Mouse (Mus musculus): Measurements from ENCODE around the gene Zbtb25. TPM values are rescaled to one million over a fixed set of nuclear protein-coding genes. Genes with fewer than 3 reads are reported as not detected.

The Zbtb25 gene
- 10 to 100 TPM; 17.6 to 23.6 TPM for total RNA-seq (2021)
- long read RNA-seq, experiment 1, partial matches to known transcripts, result 0 of 13 reads
- long read RNA-seq, experiment 1, other reads (novel, unspliced or antisense), result 6 of 13 reads
- long read RNA-seq, experiment 2, partial matches to known transcripts, result 0 of 11 reads
- long read RNA-seq, experiment 2, other reads (novel, unspliced or antisense), result 4 of 11 reads

DNA sequence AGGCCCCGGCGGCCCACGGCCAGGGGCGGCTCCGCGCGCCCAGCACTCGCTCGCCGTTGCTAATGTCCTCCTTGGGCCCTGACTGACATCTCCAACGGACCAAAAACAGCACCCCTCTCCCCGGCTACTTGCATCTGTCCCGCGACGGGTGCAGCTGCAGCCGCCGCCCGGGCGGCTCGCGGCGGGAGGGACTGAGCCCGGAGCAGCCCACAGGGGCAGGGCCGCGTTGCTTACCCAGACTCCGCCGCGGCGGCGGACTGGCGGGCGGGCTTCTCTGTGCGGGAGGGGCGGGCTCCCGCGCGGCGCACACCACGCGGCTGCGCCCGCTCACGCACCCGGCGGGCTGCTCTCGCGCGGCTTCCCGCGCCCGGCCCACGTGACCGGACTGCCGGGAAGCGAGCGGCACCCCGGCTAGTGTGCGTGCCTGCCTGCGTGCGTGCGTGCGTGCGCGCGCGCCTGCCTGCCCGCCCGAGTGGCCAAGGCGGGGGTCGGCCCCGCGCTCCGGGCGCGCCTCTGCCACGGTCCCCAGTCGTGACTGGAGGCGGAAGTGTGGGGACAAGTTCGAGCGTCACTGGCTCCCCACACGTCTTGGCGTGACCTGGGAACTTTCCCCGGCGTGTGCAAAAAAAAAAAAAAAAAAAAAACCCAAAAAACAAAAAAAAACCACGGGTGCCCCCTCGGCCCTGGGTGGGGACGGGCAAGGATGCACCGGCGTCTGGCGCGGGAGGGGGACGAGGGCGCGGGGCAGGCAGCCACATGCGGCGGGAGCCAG is at the start of gene Zbtb25:
Gene Zbtb25 (minus strand): TSS at position 397 of the 772 bp plus-strand sequence.
- peak; percentile 89 to 90 for DNase-seq (ENCODE audit: low spot score in 2 of 2)
- peak within 1 kb of the TSS; percentile 90 for H3K4me3 ChIP-seq
- no peak for TF ChIP-seq CTCF (conservative IDR thresholded peaks at IDR 0.05)
- peak within 1 kb of the TSS; percentile 99 for H3K27ac ChIP-seq

DNA sequence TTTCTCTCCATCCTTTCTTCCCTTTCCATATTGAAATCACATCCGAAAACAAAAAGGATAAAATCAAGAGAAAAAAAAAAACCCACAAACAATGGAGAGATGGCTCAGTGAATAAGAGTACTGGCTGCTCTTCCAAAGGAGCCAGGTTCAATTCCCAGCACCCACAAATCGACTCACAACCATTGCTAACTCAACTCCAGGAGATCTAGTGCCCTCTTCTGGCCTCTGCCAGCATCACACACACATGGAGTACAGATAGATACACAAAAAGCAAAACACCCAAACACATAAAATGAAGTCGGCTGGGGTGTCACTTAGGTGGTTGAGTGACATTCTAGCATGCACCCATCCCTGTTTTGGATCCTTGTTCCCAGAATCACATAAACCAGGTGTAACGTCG is 48.9 kb upstream of the Zbtb25 start:
- TF ChIP-seq CTCF (conservative IDR thresholded peaks at IDR 0.05), result peak; percentile 44
- Histone ChIP-seq H3K27ac (no peak overlapping the region), H3K4me3 (no peak overlapping the region)

GRCm38 (mm10) chr12:76417433-76417854 is 48.0 kb upstream of the Zbtb25 start, which contains the start of gene Ppp1r36:
Gene Ppp1r36 (plus strand): TSS chr12:76417538.
- peak within 1 kb of the TSS; percentile 43 for H3K4me3 ChIP-seq
- H3K27ac ChIP-seq, result no peak within 1 kb of the TSS
- no peak for TF ChIP-seq CTCF (conservative IDR thresholded peaks at IDR 0.05)
- no peak for DNase-seq (ENCODE audit: low spot score in 2 of 2)

More for the DNA sequence above, 48.9 kb upstream of the Zbtb25 start:
- DNase-seq (ENCODE audit: low spot score in 2 of 2), result no peak

- H3K4me3 ChIP-seq, result no peak overlapping the region
- H3K27ac ChIP-seq, result no peak overlapping the region
- TF ChIP-seq CTCF (conservative IDR thresholded peaks at IDR 0.05), result no peak
- DNase-seq (ENCODE audit: low spot score in 2 of 2), result no peak
Observed at GRCm38 (mm10) chr12:76415383-76416010, 46.1 kb upstream of the Zbtb25 start.

- H3K4me3 ChIP-seq, result no peak overlapping the region
- TF ChIP-seq CTCF (conservative IDR thresholded peaks at IDR 0.05), result no peak
Observed at GRCm38 (mm10) chr12:76409166-76409565, 39.8 kb upstream of the Zbtb25 start.

DNA sequence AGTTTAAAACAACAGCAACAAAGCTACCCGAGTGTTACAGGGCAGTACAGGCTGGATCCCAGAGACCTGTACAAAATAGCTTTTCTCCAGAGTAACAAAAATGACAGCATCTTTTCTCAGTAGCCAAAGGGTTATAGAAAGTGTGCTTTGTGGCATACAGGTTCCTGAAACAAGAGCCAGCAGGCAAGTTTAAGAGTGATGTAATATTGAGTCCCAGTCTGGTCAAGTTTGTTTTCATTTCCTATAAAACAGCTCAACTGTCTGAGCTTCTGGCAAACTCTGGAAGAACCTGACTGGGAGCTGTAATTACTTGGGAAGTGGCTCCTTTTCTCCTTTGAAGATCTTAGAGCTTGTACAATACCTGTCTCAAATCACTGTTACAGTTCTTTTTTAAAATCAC is 37.8 kb upstream of the Zbtb25 start:
- peak overlapping the region; percentile 87 for H3K4me3 ChIP-seq

More at GRCm38 (mm10) chr12:76409166-76409565, 39.8 kb upstream of the Zbtb25 start:
- DNase-seq (ENCODE audit: low spot score in 2 of 2), result no peak
- H3K27ac ChIP-seq, result no peak overlapping the region

GRCm38 (mm10) chr12:76405971-76406370 is 36.6 kb upstream of the Zbtb25 start:
- Histone ChIP-seq H3K27ac (peak overlapping the region; percentile 93), H3K4me3 (peak overlapping the region; percentile 87)
- no peak for DNase-seq (ENCODE audit: low spot score in 2 of 2)
- no peak for TF ChIP-seq CTCF (conservative IDR thresholded peaks at IDR 0.05)

More for the DNA sequence above, 37.8 kb upstream of the Zbtb25 start:
- no peak for DNase-seq (ENCODE audit: low spot score in 2 of 2)
- peak overlapping the region; percentile 93; the same call in 1 of the 2 replicates for H3K27ac ChIP-seq
- TF ChIP-seq CTCF (conservative IDR thresholded peaks at IDR 0.05), result no peak

GRCm38 (mm10) chr12:76405183-76405970 is 36.0 kb upstream of the Zbtb25 start:
- DNase-seq (ENCODE audit: low spot score in 2 of 2), result peak; percentile 16 to 41
- 0 out of 2 replicates have a peak, but pooled peaks have one; percentile 12 for TF ChIP-seq CTCF (conservative IDR thresholded peaks at IDR 0.05)
- peak overlapping the region; percentile 93 for H3K27ac ChIP-seq
- peak overlapping the region; percentile 87 for H3K4me3 ChIP-seq

DNA sequence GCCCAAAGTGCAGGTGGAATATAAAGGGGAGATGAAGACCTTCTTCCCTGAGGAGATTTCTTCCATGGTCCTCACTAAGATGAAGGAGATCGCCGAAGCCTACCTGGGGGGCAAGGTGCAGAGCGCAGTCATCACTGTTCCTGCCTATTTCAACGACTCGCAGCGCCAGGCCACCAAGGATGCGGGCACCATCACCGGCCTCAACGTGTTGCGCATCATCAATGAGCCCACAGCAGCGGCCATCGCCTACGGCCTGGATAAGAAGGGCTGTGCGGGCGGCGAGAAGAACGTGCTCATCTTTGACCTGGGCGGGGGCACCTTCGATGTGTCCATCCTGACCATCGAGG is 35.4 kb upstream of the Zbtb25 start:
- peak overlapping the region; percentile 87 for H3K4me3 ChIP-seq
- no peak for TF ChIP-seq CTCF (conservative IDR thresholded peaks at IDR 0.05)
- no peak for DNase-seq (ENCODE audit: low spot score in 2 of 2)
- peak overlapping the region; percentile 93 for H3K27ac ChIP-seq

DNA sequence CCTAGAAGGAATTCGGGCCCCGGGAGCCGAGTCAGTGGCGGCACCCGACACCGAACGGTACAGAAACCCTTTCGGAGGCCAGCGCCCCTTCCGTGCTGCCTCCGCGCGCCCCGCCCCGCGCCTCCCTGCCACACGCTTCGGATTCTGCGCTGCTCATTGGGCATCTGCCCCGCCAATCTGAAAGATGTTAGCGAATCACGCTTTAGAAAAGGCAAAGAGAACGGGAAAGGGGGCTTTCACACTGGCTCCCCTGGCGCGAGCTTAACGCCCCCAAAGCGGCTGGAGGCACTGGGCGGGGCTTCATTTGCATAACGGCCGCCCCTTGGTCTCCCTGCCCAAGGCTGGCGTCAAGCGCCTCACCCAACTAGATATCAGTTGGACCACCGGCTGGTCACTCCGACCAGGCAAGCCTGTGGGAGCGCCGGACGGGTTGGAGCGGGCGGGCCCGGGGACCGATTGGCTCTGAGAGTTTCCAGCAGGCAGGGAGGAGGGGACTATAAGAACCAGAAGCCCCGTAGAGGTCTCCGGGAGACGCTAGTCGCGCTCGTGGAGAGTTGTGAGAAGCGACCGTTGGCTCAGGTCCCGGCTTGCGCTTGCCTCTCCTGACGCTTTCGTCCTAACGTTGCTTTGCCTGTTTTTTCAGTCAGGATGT is 34.6 kb upstream of the Zbtb25 start, which contains the start of gene Hspa2:
Gene Hspa2 (plus strand): TSS at position 291 of the 652 bp plus-strand sequence.
- Histone ChIP-seq H3K4me3 (peak within 1 kb of the TSS; percentile 87), H3K27ac (peak within 1 kb of the TSS; percentile 93)
- TF ChIP-seq CTCF (conservative IDR thresholded peaks at IDR 0.05), result no peak; the same call in 1 of the 2 replicates
- DNase-seq (ENCODE audit: low spot score in 2 of 2), result peak; percentile 98 to 99

- peak overlapping the region; percentile 87 for H3K4me3 ChIP-seq
- peak overlapping the region; percentile 93 for H3K27ac ChIP-seq
- no peak for TF ChIP-seq CTCF (conservative IDR thresholded peaks at IDR 0.05)
- no peak for DNase-seq (ENCODE audit: low spot score in 2 of 2)
Observed at GRCm38 (mm10) chr12:76402991-76403885, 33.8 kb upstream of the Zbtb25 start.

All from layer of hippocampus, adult 2 months (tissue).